Mouse (Mus musculus) testis, adult 2 months (tissue): ENCODE results near the gene Sec14l2.

Experiments used
- CTCF ChIP-seq: fragments of 200-500 bp; IDR thresholded peaks from 2 replicates; pipeline ENCODE4 v1.5.1; 2012; ENCODE audit warnings: low read depth, mild to moderate bottlenecking, inconsistent platforms, low read length, moderate library complexity; ENCODE audit not compliant: control insufficient read depth, insufficient read depth, insufficient replicate concordance
- POLR2A ChIP-seq: fragments of 200-500 bp; IDR thresholded peaks from 2 replicates; pipeline ENCODE4 v1.6.1; 2012; ENCODE audit warnings: low read depth, mild to moderate bottlenecking, inconsistent platforms, low read length, moderate library complexity; ENCODE audit not compliant: control insufficient read depth

DNA sequence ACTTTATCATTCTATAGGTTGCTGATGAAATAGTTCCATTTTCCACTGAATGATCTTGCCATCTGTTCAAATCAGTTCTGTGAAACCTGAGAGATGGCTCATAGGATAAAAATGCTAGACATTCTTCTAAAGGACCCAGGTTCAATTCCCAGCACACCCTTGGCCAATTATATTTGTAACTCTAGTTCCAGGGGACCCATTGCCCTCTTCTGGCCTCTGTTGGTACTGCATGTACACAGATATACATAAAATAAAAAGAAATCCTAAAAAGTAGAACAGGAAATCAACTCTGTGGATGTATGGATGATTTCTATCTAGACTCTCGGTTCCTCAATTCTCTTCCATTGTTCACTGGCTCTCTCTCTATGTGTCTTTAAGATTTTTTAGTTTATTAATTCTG, 3.8 kb upstream of the Sec14l2 start:
- TF ChIP-seq CTCF: no peak
- no peak for TF ChIP-seq POLR2A
